Comparison of ENCODE assay signal across 10 mouse cellular contexts in the genomic region with DNA sequence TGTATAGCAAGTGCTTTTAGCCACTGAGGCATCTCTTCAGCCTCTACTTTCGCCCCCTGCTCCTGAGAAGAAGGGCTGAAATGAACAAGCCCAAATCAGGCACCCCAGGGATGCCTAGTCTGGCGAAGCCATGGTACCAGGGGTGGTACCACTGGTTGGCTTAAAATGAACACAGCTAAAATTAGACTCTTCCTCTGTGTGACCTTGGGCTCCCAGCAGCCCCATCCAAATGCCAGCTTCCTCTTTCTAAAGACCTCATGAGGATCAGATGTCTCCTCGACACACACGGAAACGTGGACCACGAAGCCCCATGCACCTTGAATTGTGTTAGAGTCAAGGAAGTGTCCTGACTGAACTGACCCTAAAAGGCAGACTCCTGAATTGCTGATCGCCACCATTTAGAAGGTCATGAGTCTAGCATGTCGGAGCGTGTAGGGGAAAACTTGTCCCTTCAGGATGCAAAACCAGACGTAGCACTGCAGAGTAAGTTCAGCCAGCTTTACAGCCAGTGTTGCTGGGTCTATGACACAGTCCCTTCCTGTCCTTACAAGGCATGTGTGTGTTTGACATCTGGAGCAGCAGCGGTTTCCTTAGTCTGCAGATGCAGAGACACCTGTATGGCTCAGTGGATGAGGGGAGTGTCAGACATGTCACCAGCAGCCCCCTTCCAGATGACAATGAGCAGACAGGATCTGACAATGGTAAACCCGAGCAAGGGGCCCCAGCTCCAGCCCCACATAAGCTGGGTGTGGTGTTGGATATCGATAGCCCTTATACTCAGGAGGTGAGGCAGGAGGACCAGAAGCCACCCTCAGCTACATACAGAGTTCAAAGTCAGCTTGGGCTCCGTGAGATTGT. TPM values are rescaled to one million over a fixed set of nuclear protein-coding genes. Genes with fewer than 3 reads are reported as not detected.
DNase-seq lines count a peak whose midpoint lies in the region; ATAC-seq and TF ChIP-seq lines count a peak whose summit lies in the region.
"Had no signal": no experiment of that assay in that cellular context is flagged by ENCODE, and none has a peak within 500 bp of the region (broad histone marks: within the 10 kb centered on the region; RNA-seq: fewer than 3 reads in every experiment).

No protein-coding gene starts in this region.

- 82% methylated on average over 14 of the region's 14 CpGs for WGBS in hindbrain, embryonic 13.5 days
- 83% methylated on average over 14 of the region's 14 CpGs for WGBS in hindbrain, embryonic 16.5 days
- 28% methylated on average over 14 of the region's 14 CpGs for WGBS in bone marrow, adult 2 months
- WGBS in heart, embryonic 14.5 days: 51% methylated on average over 14 of the region's 14 CpGs
- WGBS in midbrain, embryonic 14.5 days: 86% methylated on average over 14 of the region's 14 CpGs

- H3K27ac ChIP-seq in hindbrain, embryonic 13.5 days: no peak overlapping the region
- no peak overlapping the region for H3K27ac ChIP-seq in hindbrain, embryonic 16.5 days (ENCODE audit: low read depth, low read length)
- peak overlapping the region; percentile 16 for H3K27ac ChIP-seq in bone marrow, adult 2 months (ENCODE audit: control insufficient read depth, insufficient read depth, low read depth, low read length, poor library complexity)
- H3K27ac ChIP-seq in heart, embryonic 14.5 days (replicated peaks in 1 of 2; ENCODE audit: control insufficient read depth in 1 of 2, insufficient read depth in 1 of 2, low read depth in 2 of 2, low read length in 2 of 2): peak overlapping the region; percentile 66 to 71
- H3K27ac ChIP-seq in midbrain, embryonic 14.5 days (replicated peaks; ENCODE audit: low read depth, low read length): no peak overlapping the region
- H3K27ac ChIP-seq: neural tube, embryonic 13.5 days had no signal

- no peak overlapping the region for H3K4me2 ChIP-seq in hindbrain, embryonic 13.5 days
- no peak overlapping the region for H3K4me2 ChIP-seq in hindbrain, embryonic 16.5 days (ENCODE audit: low read length)
- no peak overlapping the region for H3K4me2 ChIP-seq in heart, embryonic 14.5 days (ENCODE audit: low read length)
- H3K4me2 ChIP-seq in midbrain, embryonic 14.5 days (ENCODE audit: low read length): no peak overlapping the region
- H3K4me2 ChIP-seq: neural tube, embryonic 13.5 days had no signal

- TF ChIP-seq CTCF in bone marrow, adult 2 months (IDR thresholded peaks at IDR 0.05; ENCODE audit: control insufficient read depth, insufficient read depth, low read length): no peak

- no peaks in the 10 kb centered on the region for H3K36me3 ChIP-seq in hindbrain, embryonic 13.5 days
- no peaks in the 10 kb centered on the region for H3K36me3 ChIP-seq in hindbrain, embryonic 16.5 days (ENCODE audit: control insufficient read depth, insufficient read depth, low read length)
- H3K36me3 ChIP-seq in heart, embryonic 14.5 days (ENCODE audit: control insufficient read depth, insufficient read depth, low read length): no peaks in the 10 kb centered on the region
- H3K36me3 ChIP-seq in midbrain, embryonic 14.5 days (ENCODE audit: control insufficient read depth, insufficient read depth, low read length): no peaks in the 10 kb centered on the region
- H3K36me3 ChIP-seq: neural tube, embryonic 13.5 days had no signal

- H3K9me3 ChIP-seq in hindbrain, embryonic 13.5 days: no peaks in the 10 kb centered on the region
- no peaks in the 10 kb centered on the region for H3K9me3 ChIP-seq in hindbrain, embryonic 16.5 days (ENCODE audit: control insufficient read depth, low read length)
- no peaks in the 10 kb centered on the region for H3K9me3 ChIP-seq in heart, embryonic 14.5 days (ENCODE audit: control insufficient read depth, low read length)
- no peaks in the 10 kb centered on the region for H3K9me3 ChIP-seq in midbrain, embryonic 14.5 days (ENCODE audit: control insufficient read depth, low read length)
- H3K9me3 ChIP-seq: neural tube, embryonic 13.5 days had no signal

- peak overlapping the region; percentile 1; the same call in 1 of the 2 replicates for H3K9ac ChIP-seq in hindbrain, embryonic 13.5 days
- no peak overlapping the region for H3K9ac ChIP-seq in hindbrain, embryonic 16.5 days (ENCODE audit: low read depth, low read length)
- no peak overlapping the region; the same call in 1 of the 2 replicates for H3K9ac ChIP-seq in heart, embryonic 14.5 days (ENCODE audit: low read length)
- no peak overlapping the region for H3K9ac ChIP-seq in midbrain, embryonic 14.5 days (replicated peaks; ENCODE audit: low read length)
- H3K9ac ChIP-seq: neural tube, embryonic 13.5 days had no signal

- H3K4me1 ChIP-seq in hindbrain, embryonic 13.5 days (replicated peaks): peaks cover 32% of the 10 kb centered on the region
- peaks cover 28% of the 10 kb centered on the region for H3K4me1 ChIP-seq in hindbrain, embryonic 16.5 days (ENCODE audit: control insufficient read depth, insufficient read depth, low read depth, low read length)
- peaks cover 5% of the 10 kb centered on the region; the same call in 1 of the 2 replicates for H3K4me1 ChIP-seq in bone marrow, adult 2 months (ENCODE audit: control insufficient read depth, insufficient read depth, low read length)
- peaks cover 52 to 71% of the 10 kb centered on the region in 2 experiments for H3K4me1 ChIP-seq in heart, embryonic 14.5 days (ENCODE audit: control insufficient read depth in 2 of 2, insufficient read depth in 2 of 2, low read length in 2 of 2)
- 0 out of 2 replicates have a peak, but pooled peaks cover 7% of the 10 kb centered on the region for H3K4me1 ChIP-seq in midbrain, embryonic 14.5 days (ENCODE audit: control insufficient read depth, insufficient read depth, low read length)

- ATAC-seq in hindbrain, embryonic 13.5 days (ENCODE audit: low FRiP score): no peak
- no peak for ATAC-seq in hindbrain, embryonic 16.5 days
- no peak for ATAC-seq in heart, embryonic 14.5 days (ENCODE audit: insufficient number of reproducible peaks, insufficient read depth, low FRiP score, low read depth)
- peak; percentile 26 for ATAC-seq in megakaryocyte progenitor cell, adult 5-6 weeks (replicated peaks; ENCODE audit: poor library complexity)
- no peak for ATAC-seq in midbrain, embryonic 14.5 days (ENCODE audit: low FRiP score, low TSS enrichment)

- no peak for TF ChIP-seq POLR2A in bone marrow, adult 2 months (IDR thresholded peaks at IDR 0.05; ENCODE audit: borderline replicate concordance, control insufficient read depth, low read depth, low read length)

- no peak for DNase-seq in T-cell, adult 2 months (ENCODE audit: low spot score)
- no peak for DNase-seq in frontal cortex, postnatal 36 days (ENCODE audit: low spot score in 2 of 2)
- DNase-seq in midbrain, embryonic 14.5 days: no peak
- DNase-seq: right cerebral cortex, postnatal 25 days had no signal

- H3K4me3 ChIP-seq in hindbrain, embryonic 13.5 days: no peak overlapping the region
- no peak overlapping the region for H3K4me3 ChIP-seq in hindbrain, embryonic 16.5 days (ENCODE audit: low read length)
- H3K4me3 ChIP-seq in bone marrow, adult 2 months (replicated peaks; ENCODE audit: control insufficient read depth, low read depth, low read length): no peak overlapping the region
- H3K4me3 ChIP-seq in heart, embryonic 14.5 days (ENCODE audit: control insufficient read depth in 1 of 2, insufficient read depth in 1 of 2, low read depth in 1 of 2, low read length in 2 of 2): no peak overlapping the region
- H3K4me3 ChIP-seq in midbrain, embryonic 14.5 days (replicated peaks; ENCODE audit: low read depth, low read length): no peak overlapping the region
- H3K4me3 ChIP-seq: neural tube, embryonic 13.5 days had no signal

- H3K27me3 ChIP-seq in hindbrain, embryonic 13.5 days: peaks cover 41% of the 10 kb centered on the region
- peaks cover 13% of the 10 kb centered on the region for H3K27me3 ChIP-seq in hindbrain, embryonic 16.5 days (replicated peaks; ENCODE audit: control insufficient read depth, insufficient read depth, low read length)
- no peaks in the 10 kb centered on the region for H3K27me3 ChIP-seq in heart, embryonic 14.5 days (ENCODE audit: control insufficient read depth, insufficient read depth, low read length)
- peaks cover 8% of the 10 kb centered on the region for H3K27me3 ChIP-seq in midbrain, embryonic 14.5 days (ENCODE audit: control insufficient read depth, insufficient read depth, low read length)

RNA-seq across cellular contexts. Expression of a gene that starts 4.2 kb away (rescaled TPM):
- 5.6 and 6.4 TPM in 2 replicates for polyA plus RNA-seq in hindbrain, embryonic 13.5 days (2015; fragmentation: Nextera tagmentation; extraction: Ambion mirVana)
- polyA plus RNA-seq in hindbrain, embryonic 16.5 days (2015; fragmentation: Nextera tagmentation; extraction: Ambion mirVana): 8.2 and 8.6 TPM in 2 replicates
- polyA plus RNA-seq in bone marrow, adult 2 months (2011; ENCODE audit: insufficient read depth, insufficient read length, low replicate concordance, missing spikeins): 2.1 and 5.9 TPM in 2 replicates
- 35.6 and 36.4 TPM in 2 replicates for polyA plus RNA-seq in heart, embryonic 14.5 days (2014; fragmentation: Nextera tagmentation; extraction: Ambion mirVana)
- total RNA-seq in megakaryocyte progenitor cell, adult 5-6 weeks (2015): 0.47 TPM in 1 of 2 replicates, not detected in the other
- 0.41 and 0.87 TPM in 2 replicates for total RNA-seq in megakaryocyte progenitor cell, adult 5-6 weeks (2017)
- polyA plus RNA-seq in midbrain, embryonic 14.5 days (2014; fragmentation: Nextera tagmentation; extraction: Ambion mirVana): 4.8 and 7.2 TPM in 2 replicates

Comparison
In these comparisons a context has a peak if more than half of its experiments do, and no peak if none do; other contexts are left out.
1. H3K27ac ChIP-seq: peak in bone marrow, adult 2 months (single experiment) and heart, embryonic 14.5 days (2 of 2); none in hindbrain, embryonic 13.5 days (single experiment), hindbrain, embryonic 16.5 days (single experiment) and midbrain, embryonic 14.5 days (single experiment).